Mouse (Mus musculus): ENCODE results near the gene Rab4a.

DNA sequence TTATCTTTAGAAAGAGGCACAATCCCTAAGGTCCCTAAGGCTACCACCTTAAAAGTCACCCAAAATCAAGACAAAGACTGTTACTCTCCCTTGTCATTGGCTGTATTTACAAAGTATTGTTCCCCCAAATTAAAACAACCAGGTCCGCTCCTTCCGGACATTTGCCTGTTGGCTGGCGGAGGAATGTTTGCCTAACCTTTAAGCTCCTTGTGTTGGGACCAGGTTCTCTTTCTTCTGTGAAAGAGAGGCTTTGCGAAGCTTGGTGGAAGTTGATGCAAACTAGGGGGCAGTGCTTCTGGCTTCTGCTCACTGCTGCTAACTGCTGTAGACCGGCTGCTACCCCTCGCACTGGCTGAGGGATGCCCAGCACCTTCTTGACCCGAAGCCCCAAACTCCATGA lies 2.9 kb downstream of the Rab4a start:
- no peak for TF ChIP-seq POLR2A (IDR thresholded peaks at IDR 0.05; ENCODE audit: borderline replicate concordance, extremely low read depth, low read depth, low read length)
- TF ChIP-seq CTCF (IDR thresholded peaks at IDR 0.05; ENCODE audit: insufficient read depth, low read length): no peak

All from lung, adult 2 months (tissue).